Mouse (Mus musculus) gastrocnemius, adult 8-10 months (tissue): ENCODE measurements around the gene Pithd1. TPM values are rescaled to one million over a fixed set of nuclear protein-coding genes. Genes with fewer than 3 reads are reported as not detected.

Experiments
- DNase-seq, 2 experiments: peaks; one replicate each; pipeline ENCODE4 v3.0.0; 2022; ENCODE audit warnings: low spot score in 2 of 2
- total RNA-seq, 4 experiments: library from RNA; stranded (reverse); gene quantifications; 2 replicates each; pipeline ENCODE4 v1.2.4; 2022

The Pithd1 gene
- total RNA-seq, 4 experiments from 2014 or later: 26.9 to 31.9 (median 28.9) TPM

DNA sequence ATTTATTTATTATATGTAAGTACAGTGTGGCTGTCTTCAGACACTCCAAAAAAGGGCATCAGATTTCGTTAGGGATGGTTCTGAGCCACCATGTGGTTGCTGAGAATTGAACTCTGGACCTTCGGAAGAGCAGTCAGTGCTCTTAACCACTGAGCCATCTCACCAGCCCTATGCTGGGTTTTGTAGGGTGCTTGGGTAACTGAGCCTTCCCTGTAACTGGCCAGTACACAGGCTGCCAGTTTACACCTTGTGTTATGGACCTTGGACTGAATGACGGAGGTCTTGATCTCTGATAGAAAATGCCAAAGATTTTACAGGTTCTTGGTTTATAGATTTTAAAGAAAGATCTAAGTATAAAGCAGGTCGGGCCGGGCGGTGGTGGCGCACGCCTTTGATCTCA, 56.8 kb downstream of the Pithd1 start:
- DNase-seq: no peak

DNA sequence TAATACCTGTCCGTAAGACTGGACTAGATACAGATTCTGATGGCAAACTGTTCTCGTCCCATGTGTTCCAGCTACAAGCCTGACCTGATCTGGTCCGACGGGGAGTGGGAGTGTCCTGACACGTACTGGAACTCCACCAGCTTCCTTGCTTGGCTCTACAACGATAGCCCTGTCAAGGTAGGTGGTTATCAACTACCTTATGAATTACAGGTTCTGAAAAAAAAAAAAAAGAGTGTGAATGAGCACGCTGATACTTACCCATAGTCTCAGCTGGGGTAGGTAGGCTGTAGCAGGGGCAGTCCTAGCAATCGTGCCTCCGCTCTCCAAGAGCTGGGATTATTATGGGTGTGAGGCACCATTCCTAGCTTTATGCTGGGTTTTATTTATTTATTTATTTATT, 57.2 kb downstream of the Pithd1 start:
- no peak for DNase-seq

DNA sequence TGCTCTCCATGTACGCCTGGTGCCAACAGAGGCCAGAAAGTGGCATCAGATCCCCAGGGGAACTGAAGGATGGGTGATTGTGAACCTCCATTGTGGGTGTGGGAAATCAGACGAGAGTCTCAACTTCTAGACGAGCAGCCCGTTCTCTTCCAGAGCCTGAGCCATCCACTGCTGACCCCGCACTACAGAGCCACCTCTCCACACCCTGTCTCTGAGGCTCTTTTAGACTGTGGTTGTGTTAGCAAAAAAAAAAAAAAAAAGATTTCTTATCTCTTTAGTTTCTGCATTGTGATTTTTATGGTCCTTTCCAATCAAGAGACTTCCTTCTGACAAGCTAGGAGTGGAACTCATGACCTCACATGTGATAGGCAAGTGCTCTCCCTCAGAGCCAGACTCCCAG, 57.7 kb downstream of the Pithd1 start:
- no peak for DNase-seq

DNA sequence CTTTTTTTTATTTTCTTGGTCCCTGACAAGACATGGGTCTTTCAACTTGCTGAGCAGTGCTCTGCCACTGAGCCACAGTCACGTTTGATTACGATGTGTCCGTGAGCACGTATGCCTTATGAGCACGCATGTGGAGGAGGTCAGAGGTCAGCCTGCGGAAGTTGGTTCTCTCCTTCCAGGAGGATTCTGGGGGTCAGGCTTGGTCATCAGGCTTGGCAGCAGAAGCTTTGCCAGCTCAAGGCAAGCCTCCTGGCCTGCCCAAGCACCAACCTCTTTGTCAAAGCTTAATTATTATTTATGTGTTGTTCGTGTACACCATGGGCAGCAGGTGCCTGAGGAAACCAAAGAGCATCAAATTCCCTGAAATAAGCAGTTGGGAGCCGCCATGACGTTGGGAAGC, 58.7 kb downstream of the Pithd1 start:
- no peak for DNase-seq

DNA sequence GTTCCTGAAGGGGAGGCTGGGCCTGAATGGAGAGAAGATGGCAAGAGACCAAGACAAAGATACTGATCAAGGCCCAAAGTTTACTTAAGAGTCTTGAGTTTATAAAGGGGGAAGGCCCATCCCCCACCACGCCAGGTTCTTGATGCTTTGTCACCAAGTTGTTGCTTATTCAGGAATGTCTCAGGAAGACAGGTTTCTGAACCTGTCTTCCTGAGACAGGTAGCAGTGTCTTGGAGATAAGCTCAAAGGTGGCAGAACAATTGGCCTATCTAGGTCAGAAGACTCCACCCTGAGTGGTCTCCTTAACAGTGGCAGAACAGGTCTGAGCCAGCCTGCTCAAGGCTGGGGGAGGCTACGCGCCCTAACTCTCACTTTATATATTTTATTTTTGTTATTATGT, 60.2 kb downstream of the Pithd1 start:
- no peak for DNase-seq

DNA sequence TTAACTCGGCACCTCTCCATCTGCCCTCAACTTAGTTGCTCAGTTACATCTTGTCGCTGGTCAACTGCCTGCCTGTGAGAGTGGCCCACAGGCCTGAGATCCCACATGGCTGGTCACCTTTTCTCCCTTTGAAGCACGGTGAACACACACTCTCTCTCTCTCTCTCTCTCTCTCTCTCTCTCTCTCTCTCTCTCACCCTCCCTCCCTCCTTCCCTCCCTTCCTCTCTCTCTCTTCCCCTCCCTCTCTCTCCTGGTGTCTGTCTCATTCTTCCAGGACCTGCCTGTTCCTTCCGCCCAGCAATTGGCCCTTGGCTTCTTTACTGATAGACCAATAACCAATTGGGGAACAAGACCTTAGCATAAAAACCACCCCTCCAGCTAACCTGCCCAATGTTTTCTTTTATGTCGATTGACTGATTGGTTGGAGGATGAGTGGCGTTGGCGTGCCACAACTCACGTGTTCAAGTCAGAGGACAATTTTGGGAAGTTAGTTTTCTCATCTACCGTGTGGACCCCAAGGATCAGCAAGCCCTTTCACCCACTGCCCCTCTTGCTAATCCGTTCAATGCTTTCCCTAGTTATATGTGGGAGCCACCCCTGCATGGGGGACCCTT, 60.8 kb downstream of the Pithd1 start:
- DNase-seq: no peak

Other genes starting within 250 kb of the Pithd1 start
- gene Myom3, start 227.5 kb downstream of the Pithd1 start, total RNA-seq: 10 to 100 TPM; 40.8 to 54.5 (median 43.3) TPM
- 10 to 100 TPM; 14.3 to 27.1 (median 22.0) TPM for gene Srsf10, start 131.5 kb downstream of the Pithd1 start, total RNA-seq
- 10 to 100 TPM; 30.2 to 36.3 (median 32.7) TPM for gene Pnrc2, start 113.4 kb downstream of the Pithd1 start, total RNA-seq
- under 1 TPM in 3 of 4 experiments, not detected in 1; 0.05 to 0.11 (median 0.07) TPM for gene Cnr2, start 91.9 kb downstream of the Pithd1 start, total RNA-seq
- 10 to 100 TPM; 14.8 to 28.3 (median 23.6) TPM for gene Fuca1, start 66.5 kb downstream of the Pithd1 start, total RNA-seq
- gene Hmgcl, start 40.8 kb downstream of the Pithd1 start, total RNA-seq: 10 to 100 TPM; 39.8 to 44.0 (median 42.0) TPM
- 1 to 10 TPM in 1 of 4 experiments, under 1 TPM in 2, not detected in 1; 0.40 to 1.3 (median 0.72) TPM for gene Gale, start 23.5 kb downstream of the Pithd1 start, total RNA-seq
- 10 to 100 TPM; 27.0 to 33.7 (median 30.8) TPM for gene Lypla2, start 14.6 kb downstream of the Pithd1 start, total RNA-seq
- 10 to 100 TPM; 56.6 to 70.4 (median 62.9) TPM for gene Eloa, start 34.5 kb upstream of the Pithd1 start, total RNA-seq
- gene Rpl11, start 66.2 kb upstream of the Pithd1 start, total RNA-seq: 100 to 1,000 TPM; 119 to 244 (median 192) TPM
- 10 to 100 TPM in 1 of 4 experiments, 1 to 10 TPM in 3; 8.7 to 16.7 (median 9.6) TPM for gene Id3, start 156.2 kb upstream of the Pithd1 start, total RNA-seq
- 1 to 10 TPM in 3 of 4 experiments, under 1 TPM in 1; 0.85 to 1.7 (median 1.5) TPM for gene E2f2, start 185.1 kb upstream of the Pithd1 start, total RNA-seq
- gene Asap3, start 219.1 kb upstream of the Pithd1 start, total RNA-seq: 1 to 10 TPM in 2 of 4 experiments, under 1 TPM in 2; 0.92 to 1.3 (median 1.1) TPM